Mouse (Mus musculus): ENCODE results near the gene Zfyve28.

The Zfyve28 gene

DNA sequence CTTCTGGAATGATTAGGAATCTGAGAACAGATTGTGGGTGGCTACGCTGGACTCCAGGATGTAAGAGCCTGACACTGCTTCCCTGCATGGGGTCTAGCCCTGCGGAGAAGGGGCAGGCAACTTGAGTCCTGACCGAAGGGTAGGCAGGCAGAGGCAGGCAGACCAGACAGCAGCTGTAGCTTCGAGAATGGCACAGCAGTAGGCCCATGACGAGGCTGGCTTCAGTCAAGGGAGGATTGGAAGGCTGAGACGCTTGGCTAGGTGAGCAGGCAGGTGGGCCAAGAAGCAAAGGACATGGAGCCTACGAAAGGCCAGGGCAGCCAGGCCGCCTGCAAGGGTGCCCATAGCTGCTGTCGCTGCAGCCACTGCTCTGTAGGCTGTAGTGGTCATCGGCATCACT is 111.6 kb downstream of the Zfyve28 start:
- DNase-seq (ENCODE audit: low spot score) = no peak

DNA sequence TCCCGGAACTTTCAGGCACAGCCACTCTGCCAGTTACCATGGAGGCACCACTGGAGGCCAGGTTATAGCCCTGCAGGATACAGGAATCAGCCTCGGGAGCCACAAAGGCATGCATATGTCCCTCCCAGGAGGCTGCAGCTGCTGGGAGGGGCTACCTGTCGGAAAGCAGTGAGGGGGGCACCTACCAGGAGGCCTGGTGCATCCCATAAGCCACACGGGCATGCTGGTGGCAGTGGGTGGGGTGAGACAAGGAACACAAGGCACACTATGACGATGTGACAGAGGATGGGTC is 112.9 kb downstream of the Zfyve28 start:
- DNase-seq (ENCODE audit: low spot score) = no peak

DNA sequence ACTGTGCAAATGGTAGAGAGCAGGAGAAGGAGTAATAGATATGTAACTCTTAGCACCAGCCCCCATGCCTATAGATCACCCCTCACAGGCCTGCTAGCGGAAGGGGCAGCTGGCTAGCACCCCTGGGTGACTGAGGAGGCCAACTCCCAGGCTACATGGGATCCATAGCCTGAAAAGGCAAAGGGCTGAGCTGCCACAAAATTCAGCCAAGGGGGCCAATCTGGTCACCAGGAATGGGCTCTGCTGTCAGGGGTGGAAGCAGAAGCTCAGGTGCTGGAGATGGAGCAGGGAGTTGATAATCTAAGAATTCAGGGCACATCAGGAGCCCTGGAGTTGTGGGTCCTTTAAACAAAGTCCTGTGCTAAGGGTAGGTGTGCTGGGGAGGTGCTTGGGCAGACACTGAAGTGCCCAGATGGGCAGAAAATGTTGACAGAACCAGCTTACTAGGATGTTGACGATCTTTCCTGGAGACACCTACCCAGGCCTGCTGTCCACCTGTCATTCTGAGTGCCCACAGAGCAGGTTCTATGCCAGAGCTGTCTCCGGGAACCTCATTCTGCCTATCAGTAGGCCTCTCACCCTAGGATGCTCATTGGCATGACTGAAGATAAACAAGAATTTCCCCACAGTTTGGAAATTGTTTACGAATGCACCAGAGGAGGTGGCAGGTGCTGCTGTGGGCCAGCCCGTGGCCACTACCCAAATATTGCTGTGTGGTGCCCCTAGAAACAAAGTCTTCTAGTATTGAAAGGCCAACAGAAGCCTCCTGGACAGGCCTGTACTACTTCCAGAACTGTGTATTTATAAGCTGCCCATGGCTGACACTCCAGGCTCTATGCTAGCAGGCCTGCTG is 113.5 kb downstream of the Zfyve28 start:
- no peak for DNase-seq (ENCODE audit: low spot score)

DNA sequence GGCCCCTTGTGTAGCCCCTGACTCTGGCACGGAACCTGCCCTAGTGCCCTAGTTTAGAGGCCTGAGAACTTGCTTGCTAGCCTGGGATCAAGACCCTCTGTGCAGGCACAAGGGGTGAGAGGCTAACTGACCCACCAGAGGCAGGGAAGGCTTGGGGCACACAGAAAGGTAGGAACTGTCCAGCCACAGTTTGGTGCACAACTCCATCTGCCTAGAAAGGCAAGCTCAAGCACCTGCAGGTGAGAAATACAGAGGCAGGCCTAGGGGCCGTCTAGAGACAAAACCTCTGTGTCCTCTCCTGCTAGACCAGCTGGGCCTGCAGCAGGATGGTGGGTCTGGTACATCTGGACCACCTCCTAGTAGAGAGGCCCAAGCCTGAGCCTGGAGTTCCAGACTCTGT is 114.2 kb downstream of the Zfyve28 start:
- DNase-seq (ENCODE audit: low spot score) = no peak

DNA sequence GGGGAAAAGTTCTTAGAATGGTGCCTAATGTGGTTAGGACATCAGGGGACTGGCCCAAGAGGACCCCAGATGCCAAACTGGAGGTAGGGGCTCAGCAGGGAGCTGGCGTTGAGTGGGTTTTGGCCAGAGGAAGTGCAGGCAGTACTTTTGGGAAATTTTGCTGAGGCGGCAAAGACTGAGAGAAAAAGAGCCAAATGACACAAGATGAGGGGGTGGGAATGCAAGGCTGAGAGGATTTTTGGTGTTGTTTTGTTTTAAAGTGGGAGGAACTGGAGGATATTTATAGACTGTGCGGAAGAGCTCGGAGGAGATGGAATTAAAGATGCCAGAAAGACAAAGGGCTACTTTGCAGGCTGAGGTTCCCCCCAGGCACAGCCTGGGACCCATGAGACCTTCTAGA is 117.5 kb downstream of the Zfyve28 start:
- no peak for DNase-seq (ENCODE audit: low spot score)

DNA sequence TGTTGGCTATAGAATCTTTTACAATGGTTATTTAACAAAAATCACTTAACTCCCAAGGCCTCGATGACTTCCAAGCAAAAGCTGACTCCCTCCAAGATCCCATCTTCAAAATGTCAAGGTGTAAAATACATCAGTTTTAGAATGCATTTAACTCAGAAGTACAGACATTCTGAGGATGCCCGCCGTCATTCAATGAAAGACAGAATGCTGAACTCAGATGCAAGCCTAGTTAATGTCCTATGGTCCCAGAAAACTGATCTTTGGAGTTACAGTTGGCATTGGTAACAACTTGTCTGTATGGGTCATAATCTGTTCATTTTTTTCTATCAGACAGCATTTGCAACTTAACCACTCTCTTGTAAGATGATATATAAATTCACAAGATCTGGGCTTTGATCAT is 118.3 kb downstream of the Zfyve28 start:
- no peak for DNase-seq (ENCODE audit: low spot score)

DNA sequence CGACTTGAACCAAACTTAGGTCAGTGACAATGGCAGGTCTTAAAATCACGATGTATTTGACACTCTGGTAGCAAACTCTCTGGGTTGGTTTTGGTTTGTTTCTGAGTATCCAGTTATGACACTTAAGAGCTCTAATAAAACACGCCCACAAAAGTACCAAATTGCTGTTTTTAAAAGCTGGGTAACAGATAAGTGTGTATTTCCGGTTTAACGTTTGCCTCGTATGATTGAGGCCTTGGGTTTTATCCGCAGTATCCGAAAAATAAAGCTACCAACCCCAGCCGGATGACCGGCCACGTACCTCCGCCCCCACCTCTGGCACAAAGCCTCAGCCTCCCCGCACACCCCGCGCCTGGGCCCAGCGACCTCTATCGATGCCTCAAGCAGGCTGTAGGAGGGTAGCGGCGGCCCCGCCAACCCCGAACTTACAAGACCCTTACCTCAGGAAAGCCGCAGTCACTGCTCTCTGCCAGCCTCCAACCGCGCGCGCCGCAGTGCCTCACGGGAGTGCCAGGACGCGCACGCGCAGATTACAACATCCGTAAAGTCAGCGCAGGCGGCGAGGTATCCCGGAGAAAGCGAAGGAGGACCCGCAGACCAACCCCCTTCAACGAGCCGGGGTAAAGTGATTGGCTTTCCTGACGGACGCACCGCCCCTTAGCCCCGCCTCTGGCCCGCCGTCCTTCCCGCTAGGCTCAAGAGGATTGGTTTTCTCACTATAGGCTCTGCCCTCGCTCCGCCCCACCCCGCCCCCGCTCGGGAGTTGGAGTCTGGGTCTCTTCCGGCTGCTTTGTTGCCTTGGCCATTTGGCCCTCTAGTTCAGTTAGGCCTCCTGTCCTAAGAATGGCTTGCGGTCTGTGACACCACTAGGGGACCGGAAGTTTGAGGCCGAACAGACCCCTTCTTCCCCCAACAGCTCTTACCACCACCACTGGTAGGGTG is 119.0 kb downstream of the Zfyve28 start, which contains the start of the genes Poln and Haus3:
Gene Poln (minus strand): TSS at position 499 of the 942 bp plus-strand sequence.
Gene Haus3 (minus strand): TSS at position 578 of the 942 bp plus-strand sequence.
- DNase-seq (ENCODE audit: low spot score) = peak; percentile 96

DNA sequence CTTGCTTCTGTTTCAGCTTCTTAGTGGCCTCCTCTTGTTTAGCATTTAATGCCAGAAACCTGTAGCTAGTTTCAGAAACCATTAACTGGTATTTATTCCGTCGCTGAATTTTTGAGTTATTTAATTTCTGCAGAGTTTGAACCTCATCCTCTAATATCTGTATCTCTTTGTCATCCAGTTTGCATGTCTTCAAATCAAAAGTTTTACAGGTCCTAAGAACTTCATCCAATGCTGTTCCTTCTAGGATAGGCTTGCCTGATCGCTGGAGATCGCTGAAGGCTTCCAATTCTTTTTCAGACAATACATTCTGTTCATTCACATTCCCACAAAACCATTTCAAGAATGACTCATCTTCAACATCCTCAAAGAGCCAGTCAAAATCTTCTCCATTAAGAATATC is 120.4 kb downstream of the Zfyve28 start:
- DNase-seq (ENCODE audit: low spot score) = no peak

DNA sequence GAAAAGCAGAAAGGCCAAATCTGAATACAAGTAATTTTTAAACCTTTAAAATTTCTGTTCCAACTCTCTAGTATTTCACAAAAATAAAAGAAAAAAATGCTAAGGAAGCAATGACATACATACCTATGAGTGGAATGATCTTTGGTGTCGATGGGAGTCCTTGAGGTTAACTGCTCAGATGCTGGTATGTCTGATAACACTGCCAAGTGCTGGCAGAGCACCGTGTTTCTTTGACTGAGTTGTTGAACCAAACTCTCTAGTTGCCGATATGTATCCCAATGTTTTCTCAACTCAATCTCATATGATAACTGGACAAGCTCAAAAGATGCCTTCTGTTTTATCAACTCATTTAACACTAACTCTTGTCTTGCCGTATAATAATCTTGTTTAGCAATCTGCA is 122.5 kb downstream of the Zfyve28 start:
- no peak for DNase-seq (ENCODE audit: low spot score)

DNA sequence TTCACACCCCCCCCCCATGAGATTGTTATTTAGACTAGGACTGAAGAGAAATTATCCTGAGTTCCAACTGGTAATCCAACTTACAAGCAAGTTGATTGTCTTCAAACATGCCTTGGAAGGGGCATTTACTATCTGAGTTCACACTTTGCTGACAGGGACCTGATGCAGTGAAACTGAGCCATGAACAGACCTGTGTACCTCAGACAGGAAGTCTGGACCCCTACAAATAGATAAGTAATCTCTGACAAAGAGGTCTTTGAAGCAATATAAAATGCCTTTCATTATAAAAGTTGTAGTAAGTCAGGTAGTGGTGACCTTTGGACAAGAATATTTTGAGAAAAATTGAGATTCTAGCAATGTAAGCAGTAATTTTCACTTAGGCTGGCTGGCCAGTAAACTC is 139.8 kb downstream of the Zfyve28 start:
- no peak for DNase-seq (ENCODE audit: low spot score)

DNA sequence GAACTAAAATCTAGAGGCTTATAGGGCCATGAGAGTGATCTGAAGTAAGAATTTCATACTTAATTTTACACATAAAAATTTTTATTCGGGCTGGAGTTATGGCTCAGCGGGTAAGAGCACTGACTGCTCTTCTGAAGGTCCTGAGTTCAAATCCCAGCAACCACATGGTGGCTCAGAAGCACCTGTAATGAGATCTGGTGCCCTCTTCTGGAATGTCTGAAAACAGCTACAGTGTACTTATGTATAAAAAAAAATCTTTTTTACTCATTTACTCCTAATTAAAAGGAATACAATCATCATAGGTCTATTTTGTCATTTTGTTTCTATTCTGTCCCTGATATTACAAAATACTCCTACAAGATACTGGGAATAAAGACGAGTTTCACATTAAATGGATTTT is 140.7 kb downstream of the Zfyve28 start:
- no peak for DNase-seq (ENCODE audit: low spot score)
